Mouse (Mus musculus) liver, postnatal 0 days (tissue): ENCODE measurements around the gene Ammecr1. TPM values are rescaled to one million over a fixed set of nuclear protein-coding genes. Genes with fewer than 3 reads are reported as not detected.

ENCODE experiments used
- ATAC-seq: fragments of 200-750 bp; cut with Nextera tagmentation; 2 replicates; pipeline ENCODE4 v1.8.0; 2017; ENCODE audit warnings: mild to moderate bottlenecking, moderate library complexity
- DNase-seq: peaks from one replicate; pipeline ENCODE4 v3.0.0-alpha.2; 2016
- H3K27ac ChIP-seq: fragments of 300-500 bp; sonication (generic); 2 replicates; pipeline ENCODE4 v1.5.1; 2014; ENCODE audit warnings: antibody characterized with exemption, moderate library complexity, mild to moderate bottlenecking, low read depth
- H3K27me3 ChIP-seq: fragments of 300-500 bp; sonication (generic); 2 replicates; pipeline ENCODE4 v1.6.1; 2014; ENCODE audit warnings: low read length, control low read depth, mixed read lengths; ENCODE audit not compliant: insufficient read depth
- H3K36me3 ChIP-seq: fragments of 300-500 bp; sonication (generic); replicated peaks from 2 replicates; pipeline ENCODE4 v1.6.1; 2014; ENCODE audit warnings: mild to moderate bottlenecking, control low read depth, low read length, moderate library complexity, mixed read lengths; ENCODE audit not compliant: insufficient read depth
- H3K4me1 ChIP-seq: fragments of 300-500 bp; sonication (generic); 2 replicates; pipeline ENCODE4 v1.6.1; 2014; ENCODE audit warnings: antibody characterized with exemption, mild to moderate bottlenecking, control low read depth; ENCODE audit not compliant: insufficient read depth
- H3K4me2 ChIP-seq: fragments of 300-500 bp; sonication (generic); 2 replicates; pipeline ENCODE4 v1.6.1; 2014; ENCODE audit warnings: low read depth, mild to moderate bottlenecking, low read length, moderate library complexity, mixed read lengths
- H3K4me3 ChIP-seq: fragments of 300-500 bp; sonication (generic); 2 replicates; pipeline ENCODE4 v1.5.1; 2014; ENCODE audit warnings: low read depth, low read length
- H3K9ac ChIP-seq: fragments of 300-500 bp; sonication (generic); replicated peaks from 2 replicates; pipeline ENCODE4 v1.6.1; 2014; ENCODE audit warnings: mild to moderate bottlenecking, moderate library complexity
- H3K9me3 ChIP-seq: fragments of 300-500 bp; sonication (generic); 2 replicates; pipeline ENCODE4 v1.6.1; 2016; ENCODE audit warnings: mild to moderate bottlenecking, control low read depth, low read length, mixed read lengths
- CTCF ChIP-seq: sonication (generic); IDR thresholded peaks from 2 replicates; pipeline ENCODE4 v1.5.1; 2016; ENCODE audit warnings: antibody characterized with exemption, low read depth
- EP300 ChIP-seq: IDR thresholded peaks from 2 replicates; pipeline ENCODE4 v1.6.1; 2016; ENCODE audit warnings: antibody characterized with exemption, low read depth, mild to moderate bottlenecking
- WGBS: fragments of 180-500 bp; shearing (Covaris S2); extraction: QIAGEN DNeasy Blood & Tissue Kit; methylation state at CpG from one replicate; pipeline ENCODE4 v1.1.7; 2014; ENCODE audit not compliant: insufficient replicate concordance; 5-methylcytosine and 5-hydroxymethylcytosine counted together
- polyA plus RNA-seq: library from polyadenylated mRNA; unstranded; fragments of >200 nt; fragmentation: Nextera tagmentation; extraction: Ambion mirVana; gene quantifications from 2 replicates; pipeline ENCODE4 v1.2.1, GENCODE M21; 2015

Gene Ammecr1
- polyA plus RNA-seq: 4.4 and 5.2 TPM in 2 replicates

DNA sequence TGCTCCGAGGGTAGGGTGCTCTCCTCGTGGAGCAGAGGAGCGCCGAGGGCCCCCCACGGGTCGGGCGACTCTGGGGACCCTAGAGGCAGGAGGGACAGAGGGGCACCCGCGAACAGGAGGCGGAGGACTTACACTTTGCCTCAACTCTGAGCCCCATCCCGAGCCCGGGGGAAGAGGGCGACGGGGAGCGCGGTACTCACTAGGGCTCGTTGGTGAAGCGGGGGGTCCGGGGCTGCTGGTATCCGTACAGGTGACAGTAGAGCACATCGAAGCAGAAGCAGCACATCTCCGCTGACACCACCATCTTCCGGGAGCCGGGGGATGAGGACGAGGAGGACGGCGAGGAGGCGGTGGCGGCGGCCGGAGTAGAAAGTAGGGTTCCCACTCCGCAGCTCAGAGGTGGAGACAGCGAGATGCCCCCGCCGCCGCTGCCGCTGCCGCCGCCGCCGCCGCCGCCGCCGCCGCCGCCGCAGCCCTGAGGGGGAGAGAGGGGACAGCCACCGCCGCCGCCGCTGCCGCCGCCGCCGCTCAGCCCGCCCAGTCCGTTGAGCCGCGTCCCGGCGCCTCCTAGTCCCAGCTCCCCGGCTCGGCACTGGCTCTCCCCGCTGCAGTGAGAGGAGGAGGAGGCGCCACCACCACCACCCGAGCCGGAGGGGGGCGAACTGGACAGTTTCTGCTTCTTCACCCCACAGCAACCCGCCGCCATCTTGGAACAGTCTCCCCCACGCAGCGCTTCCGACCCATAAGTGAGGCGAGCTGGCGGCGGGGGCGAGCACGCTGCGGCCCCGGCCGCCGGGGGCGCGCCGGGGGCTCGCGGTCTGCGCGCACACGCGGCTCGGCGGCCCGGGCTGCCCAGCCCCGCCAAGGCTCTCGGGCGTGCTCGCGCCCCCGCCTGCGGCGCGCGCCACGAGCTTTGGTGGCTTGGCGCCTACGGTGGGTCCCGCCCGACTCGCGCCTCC lies at the start of gene Ammecr1:
Ammecr1 (minus strand) TSS at position 721 of the 959 bp plus-strand sequence.
- WGBS: 12% methylated on average over 61 of the region's 112 CpGs
- ATAC-seq (peak; percentile 98), DNase-seq (peak; percentile 81)
- Histone ChIP-seq H3K9me3 (no peaks in the 10 kb centered on the region), H3K4me1 (no peaks in the 10 kb centered on the region), H3K4me2 (peak within 1 kb of the TSS; percentile 77), H3K36me3 (no peaks in the 10 kb centered on the region), H3K4me3 (peak within 1 kb of the TSS; percentile 81), H3K9ac (peak within 1 kb of the TSS; percentile 87), H3K27me3 (no peaks in the 10 kb centered on the region), H3K27ac (peak within 1 kb of the TSS; percentile 86)
- no peak for TF ChIP-seq CTCF
- TF ChIP-seq EP300: no peak

DNA sequence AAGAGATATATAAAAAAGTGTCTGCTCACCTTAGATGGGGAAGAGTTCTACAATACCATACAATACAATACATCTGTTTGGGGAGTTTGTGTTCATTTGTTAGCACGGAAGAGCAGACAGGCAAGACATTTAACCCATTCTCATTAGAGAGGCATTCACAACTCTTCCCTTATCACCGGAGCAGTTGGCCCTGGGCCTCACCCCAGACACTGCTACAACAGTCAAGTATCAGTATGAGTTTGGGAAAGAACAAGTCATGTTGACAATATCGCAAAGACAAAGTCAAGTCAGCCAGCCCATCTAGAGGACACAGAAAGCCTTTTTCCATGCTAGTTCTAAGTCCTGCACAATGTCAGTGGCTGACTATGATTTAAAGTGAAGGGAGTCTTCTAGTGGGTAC lies 47.6 kb upstream of the Ammecr1 start:
- TF ChIP-seq CTCF: no peak
- no peak for TF ChIP-seq EP300

DNA sequence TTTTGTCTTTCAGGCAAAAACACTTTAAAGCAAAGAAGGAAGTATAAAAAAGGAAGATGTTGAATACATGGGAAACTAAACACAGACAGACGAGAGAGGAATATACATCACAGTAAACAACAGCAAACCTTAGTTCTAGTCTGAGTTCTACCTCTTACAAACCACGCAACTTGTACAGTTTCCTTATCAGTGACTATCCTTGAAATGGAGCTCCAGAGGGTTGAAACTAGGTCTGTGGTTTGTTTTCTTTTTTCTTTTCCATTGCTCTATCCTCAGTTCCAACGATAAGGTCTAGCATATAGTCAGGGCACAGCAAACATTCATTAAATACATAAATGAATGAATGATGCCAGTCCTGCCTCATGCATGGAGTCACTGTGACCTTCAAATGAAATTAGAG lies 45.8 kb upstream of the Ammecr1 start:
- TF ChIP-seq CTCF: no peak
- no peak for TF ChIP-seq EP300
- peak overlapping the region; percentile 17 for H3K27ac ChIP-seq
- no peak for DNase-seq
- H3K9me3 ChIP-seq: no peaks in the 10 kb centered on the region
- no peak overlapping the region for H3K4me2 ChIP-seq
- no peaks in the 10 kb centered on the region for H3K4me1 ChIP-seq
- no peaks in the 10 kb centered on the region for H3K36me3 ChIP-seq
- 50% methylated on average over 3 of the region's 3 CpGs for WGBS
- no peak overlapping the region for H3K9ac ChIP-seq
- no peaks in the 10 kb centered on the region for H3K27me3 ChIP-seq
- ATAC-seq: no peak; the same call in 1 of the 2 replicates
- no peak overlapping the region for H3K4me3 ChIP-seq

More for the DNA sequence above, 47.6 kb upstream of the Ammecr1 start:
- no peak for DNase-seq
- Histone ChIP-seq H3K9ac (no peak overlapping the region), H3K27me3 (no peaks in the 10 kb centered on the region), H3K9me3 (no peaks in the 10 kb centered on the region), H3K4me3 (no peak overlapping the region), H3K36me3 (no peaks in the 10 kb centered on the region), H3K27ac (no peak overlapping the region), H3K4me1 (no peaks in the 10 kb centered on the region), H3K4me2 (no peak overlapping the region)
- no peak for ATAC-seq
- WGBS: 58% methylated on average over 3 of the region's 3 CpGs

DNA sequence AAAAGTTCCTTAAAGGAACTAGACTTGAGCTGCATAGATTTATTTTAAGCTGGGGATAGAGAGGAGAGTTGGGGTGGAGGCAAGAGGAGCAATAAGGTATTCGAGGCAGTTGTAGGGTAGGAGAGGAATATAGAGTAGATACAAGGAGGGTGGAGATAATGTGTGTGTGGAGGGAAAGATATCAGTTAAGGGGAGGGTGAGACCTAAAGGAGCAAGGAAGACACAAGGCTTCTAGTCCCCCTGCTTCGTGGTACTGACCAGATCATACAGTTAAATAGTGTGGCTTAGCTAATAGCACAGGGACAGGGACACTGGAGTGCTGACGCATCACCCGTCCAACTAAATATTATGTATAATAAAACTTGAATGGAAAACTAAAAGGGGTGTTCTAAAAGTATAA lies 45.3 kb upstream of the Ammecr1 start:
- TF ChIP-seq EP300 (peak; percentile 79), CTCF (no peak)
- H3K36me3 ChIP-seq: no peaks in the 10 kb centered on the region
- no peak overlapping the region for H3K9ac ChIP-seq
- H3K9me3 ChIP-seq: no peaks in the 10 kb centered on the region
- no peaks in the 10 kb centered on the region for H3K27me3 ChIP-seq
- ATAC-seq: peak; percentile 78
- H3K4me1 ChIP-seq: no peaks in the 10 kb centered on the region
- peak overlapping the region; percentile 4; the same call in 1 of the 2 replicates for H3K4me2 ChIP-seq
- H3K27ac ChIP-seq: no peak overlapping the region
- H3K4me3 ChIP-seq: no peak overlapping the region
- DNase-seq: no peak
- WGBS: 59% methylated on average over 4 of the region's 4 CpGs

DNA sequence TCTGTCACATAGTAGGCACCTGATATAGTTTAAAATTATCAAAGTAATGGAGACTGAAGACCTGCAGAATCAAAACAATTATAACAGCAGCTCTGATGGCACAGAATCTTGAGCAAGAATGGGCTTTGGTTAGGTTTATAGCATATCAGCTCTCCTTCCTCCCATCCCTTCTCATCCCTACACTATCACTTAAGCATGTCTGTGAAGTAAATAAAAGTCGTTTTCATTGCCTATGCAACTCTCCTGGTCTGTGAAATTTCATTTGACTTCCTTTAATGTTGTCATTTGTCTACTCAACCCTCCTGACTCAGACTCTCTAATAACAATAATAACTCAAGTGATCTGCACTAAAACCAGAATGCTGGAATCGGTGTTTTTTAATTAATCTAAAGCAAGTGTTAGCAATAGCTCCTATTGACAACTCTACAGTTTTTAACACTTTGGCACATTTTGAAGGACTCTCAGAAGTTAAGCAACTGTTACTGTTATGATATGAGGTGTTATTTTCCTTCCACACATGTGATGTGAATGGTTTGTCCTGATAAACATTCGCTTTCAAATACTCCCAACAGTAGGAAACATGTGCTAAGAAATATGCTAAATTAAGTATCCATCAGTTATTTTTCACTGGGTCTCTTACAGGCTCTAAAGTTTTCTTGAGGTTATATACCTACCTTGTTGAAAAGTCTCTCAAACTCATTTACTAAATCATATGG lies 37.8 kb upstream of the Ammecr1 start:
- ATAC-seq: peak; percentile 51
- 52% methylated on average over 3 of the region's 3 CpGs for WGBS
- H3K4me3 ChIP-seq: no peak overlapping the region
- no peaks in the 10 kb centered on the region for H3K36me3 ChIP-seq
- DNase-seq: no peak
- H3K9me3 ChIP-seq: no peaks in the 10 kb centered on the region
- no peak overlapping the region for H3K9ac ChIP-seq
- peak; percentile 81 for TF ChIP-seq EP300
- no peak for TF ChIP-seq CTCF
- H3K27me3 ChIP-seq: no peaks in the 10 kb centered on the region
- H3K27ac ChIP-seq: peak overlapping the region; percentile 12; the same call in 1 of the 2 replicates
- H3K4me2 ChIP-seq: no peak overlapping the region
- H3K4me1 ChIP-seq: no peaks in the 10 kb centered on the region

DNA sequence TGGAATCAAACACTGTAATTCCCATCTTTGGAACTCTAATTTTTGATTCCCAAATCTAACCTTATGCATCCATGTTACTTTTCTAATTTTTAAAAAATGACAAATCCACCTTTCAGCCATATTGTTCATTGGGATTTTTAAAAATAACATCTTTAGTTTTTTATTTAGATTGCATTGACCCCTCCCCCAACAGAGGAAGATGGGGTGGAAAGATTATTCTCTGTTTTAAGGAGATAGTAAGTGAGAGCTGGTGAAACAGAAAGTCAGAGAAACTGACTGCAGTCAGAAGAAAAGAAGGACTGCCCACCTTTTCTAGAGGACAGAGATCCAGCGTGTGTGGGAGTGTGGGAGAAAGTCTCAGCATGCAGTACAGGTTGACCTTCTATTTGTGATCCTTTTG lies 30.7 kb upstream of the Ammecr1 start:
- DNase-seq (no peak), ATAC-seq (no peak)
- no peaks in the 10 kb centered on the region for H3K9me3 ChIP-seq
- H3K27ac ChIP-seq: no peak overlapping the region
- no peaks in the 10 kb centered on the region for H3K36me3 ChIP-seq
- no peak overlapping the region for H3K4me3 ChIP-seq
- no peak overlapping the region for H3K4me2 ChIP-seq
- no peaks in the 10 kb centered on the region for H3K4me1 ChIP-seq
- 65% methylated on average over 1 of the region's 1 CpGs for WGBS
- H3K9ac ChIP-seq: no peak overlapping the region
- TF ChIP-seq EP300 (0 out of 2 replicates have a peak, but pooled peaks have one; percentile 40), CTCF (no peak)
- 0 out of 2 replicates have a peak, but pooled peaks cover 3% of the 10 kb centered on the region for H3K27me3 ChIP-seq
